Mouse (Mus musculus) kidney, postnatal 4 days (tissue): ENCODE data around the gene Lin52.

Experiments used
- DNase-seq, 2 experiments: peaks; one replicate each; pipeline ENCODE4 v3.0.0; 2021; ENCODE audit warnings: mixed read lengths in 2 of 2

Lin52 gene

GRCm38 (mm10) chr12:84541391-84541958 is 90.3 kb downstream of the Lin52 start:
- no peak for DNase-seq

GRCm38 (mm10) chr12:84546028-84546427 is 94.8 kb downstream of the Lin52 start:
- DNase-seq = peak; percentile 82

- DNase-seq = no peak
Observed at GRCm38 (mm10) chr12:84546577-84547085, 95.4 kb downstream of the Lin52 start.

GRCm38 (mm10) chr12:84548251-84548650 is 97.0 kb downstream of the Lin52 start:
- no peak for DNase-seq

GRCm38 (mm10) chr12:84555218-84555617 is 104.0 kb downstream of the Lin52 start:
- no peak for DNase-seq

GRCm38 (mm10) chr12:84562558-84562957 is 111.3 kb downstream of the Lin52 start:
- peak in 1 of 2 experiments; percentile 9 for DNase-seq

- no peak for DNase-seq
Observed at GRCm38 (mm10) chr12:84567576-84567975, 116.4 kb downstream of the Lin52 start.

- DNase-seq = peak in 1 of 2 experiments; percentile 33
Observed at GRCm38 (mm10) chr12:84569336-84569970, 118.2 kb downstream of the Lin52 start, which contains the start of gene Vsx2. Vsx2 (plus strand) TSS chr12:84569762.

GRCm38 (mm10) chr12:84569976-84570693 is 118.9 kb downstream of the Lin52 start:
- DNase-seq = peak; percentile 10 to 37

- peak; percentile 13 to 16 for DNase-seq
Observed at GRCm38 (mm10) chr12:84570694-84571415, 119.6 kb downstream of the Lin52 start.

GRCm38 (mm10) chr12:84571466-84572340 is 120.5 kb downstream of the Lin52 start:
- DNase-seq = peak; percentile 36 to 48

- DNase-seq = no peak
Observed at GRCm38 (mm10) chr12:84572341-84572720, 121.1 kb downstream of the Lin52 start.

GRCm38 (mm10) chr12:84573094-84573493 is 121.9 kb downstream of the Lin52 start:
- DNase-seq = no peak

GRCm38 (mm10) chr12:84577768-84578439 is 126.7 kb downstream of the Lin52 start:
- DNase-seq = no peak

GRCm38 (mm10) chr12:84578440-84578770 is 127.2 kb downstream of the Lin52 start:
- DNase-seq = peak in 1 of 2 experiments; percentile 24

GRCm38 (mm10) chr12:84581285-84581684 is 130.1 kb downstream of the Lin52 start:
- DNase-seq = no peak

- peak; percentile 97 to 98 for DNase-seq
Observed at GRCm38 (mm10) chr12:84589825-84590761, 138.9 kb downstream of the Lin52 start.
